Mouse (Mus musculus) neural tube, embryonic 11.5 days (tissue): Measurements from ENCODE around the gene Casd1. TPM values are rescaled to one million over a fixed set of nuclear protein-coding genes. Genes with fewer than 3 reads are reported as not detected.
"Not testable (repeated sequence)": the region's sequence is repeated elsewhere in the genome, so short reads cannot be mapped to it uniquely, and the experiment has no call there.

Experiments used
- ATAC-seq: fragments of 200-750 bp; cut with Nextera tagmentation; 2 replicates; pipeline ENCODE4 v1.8.0; 2017; ENCODE audit warnings: moderate number of reproducible peaks, mild to moderate bottlenecking, moderate TSS enrichment, moderate library complexity; ENCODE audit not compliant: insufficient read depth, low FRiP score, low TSS enrichment
- DNase-seq: peaks from one replicate; pipeline ENCODE4 v3.0.0-alpha.2; 2015; ENCODE audit warnings: low spot score
- H3K27ac ChIP-seq: fragments of 300-500 bp; sonication (generic); 2 replicates; pipeline ENCODE4 v1.5.1; 2014; ENCODE audit warnings: low read depth, mild to moderate bottlenecking, low read length
- H3K27me3 ChIP-seq: fragments of 300-500 bp; sonication (generic); 2 replicates; pipeline ENCODE4 v1.6.1; 2014; ENCODE audit warnings: mild to moderate bottlenecking, low read length, mixed read lengths; ENCODE audit not compliant: control insufficient read depth, insufficient read depth
- H3K36me3 ChIP-seq: fragments of 300-500 bp; sonication (generic); 2 replicates; pipeline ENCODE4 v1.6.1; 2014; ENCODE audit warnings: mild to moderate bottlenecking, low read length, moderate library complexity, mixed read lengths; ENCODE audit not compliant: control insufficient read depth, insufficient read depth
- H3K4me1 ChIP-seq: fragments of 300-500 bp; sonication (generic); 2 replicates; pipeline ENCODE4 v1.6.1; 2014; ENCODE audit warnings: low read length, mixed read lengths; ENCODE audit not compliant: control insufficient read depth, insufficient read depth
- H3K4me2 ChIP-seq: fragments of 300-500 bp; sonication (generic); 2 replicates; pipeline ENCODE4 v1.6.1; 2014; ENCODE audit warnings: low read depth, mild to moderate bottlenecking, moderate library complexity
- H3K4me3 ChIP-seq: fragments of 300-500 bp; sonication (generic); 2 replicates; pipeline ENCODE4 v1.5.1; 2014; ENCODE audit warnings: low read depth, low read length
- H3K9ac ChIP-seq: fragments of 300-500 bp; sonication (generic); 2 replicates; pipeline ENCODE4 v1.6.1; 2014; ENCODE audit warnings: mild to moderate bottlenecking, low read length
- H3K9me3 ChIP-seq: fragments of 300-500 bp; sonication (generic); 2 replicates; pipeline ENCODE4 v1.6.1; 2016; ENCODE audit warnings: low read length; ENCODE audit not compliant: control insufficient read depth
- WGBS: fragments of 180-500 bp; shearing (Covaris S2); extraction: QIAGEN DNeasy Blood & Tissue Kit; methylation state at CpG from one replicate; pipeline ENCODE4 v1.1.7; 2014; 5-methylcytosine and 5-hydroxymethylcytosine counted together
- polyA plus RNA-seq: library from polyadenylated mRNA; unstranded; fragments of >200 nt; fragmentation: Nextera tagmentation; extraction: Ambion mirVana; gene quantifications from 2 replicates; pipeline ENCODE4 v1.2.1, GENCODE M21; 2014

Casd1 gene
- polyA plus RNA-seq, 1 experiment from 2014 or later, result 52.9 TPM

DNA sequence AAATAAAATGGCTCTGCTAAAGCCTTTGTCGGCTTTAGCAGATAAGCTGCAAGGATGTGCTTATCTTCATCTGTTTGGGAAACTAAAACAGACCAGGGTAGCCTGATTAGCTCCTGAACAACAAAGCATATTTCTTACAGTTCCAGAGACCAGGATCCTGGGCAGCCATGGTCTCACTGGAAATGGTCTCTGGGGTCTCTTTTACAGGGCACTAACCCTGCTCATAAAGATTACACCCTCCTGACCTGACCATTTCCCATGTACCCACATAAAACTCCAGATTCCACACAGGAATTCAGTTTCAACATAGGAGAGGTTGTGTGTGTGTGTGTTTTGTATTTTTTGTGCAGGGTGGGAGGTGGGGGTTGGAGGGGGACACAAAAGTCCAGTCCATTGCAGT is 34.2 kb downstream of the Casd1 start:
- Histone ChIP-seq H3K27me3 (no peaks in the 10 kb centered on the region), H3K27ac (no peak overlapping the region), H3K4me3 (no peak overlapping the region), H3K36me3 (0 out of 2 replicates have a peak, but pooled peaks cover 2% of the 10 kb centered on the region), H3K9me3 (no peaks in the 10 kb centered on the region), H3K4me1 (no peaks in the 10 kb centered on the region), H3K4me2 (no peak overlapping the region), H3K9ac (no peak overlapping the region)
- no peak for ATAC-seq
- 79% methylated on average over 1 of the region's 1 CpGs for WGBS
- no peak for DNase-seq

DNA sequence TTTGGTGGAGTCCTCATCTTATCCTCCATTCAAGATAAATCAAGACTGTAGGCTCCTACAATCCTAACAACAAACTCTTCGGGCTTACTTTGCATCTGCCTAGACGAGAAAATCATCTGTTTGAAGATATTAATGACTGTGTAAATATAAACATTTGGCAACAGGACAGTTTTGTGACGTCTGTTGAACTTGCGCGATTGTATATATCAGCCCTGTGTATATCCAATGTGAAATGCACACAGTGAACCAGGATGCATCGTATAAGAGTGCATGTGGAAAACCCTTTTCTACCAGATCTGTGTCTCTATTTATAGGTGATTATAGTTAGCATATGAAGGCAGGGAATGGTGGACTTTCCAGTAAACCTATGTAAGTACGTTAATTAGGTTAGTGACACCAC is 41.4 kb downstream of the Casd1 start:
- 91% methylated on average over 7 of the region's 7 CpGs for WGBS
- Histone ChIP-seq H3K9ac (no peak overlapping the region), H3K27ac (no peak overlapping the region), H3K9me3 (no peaks in the 10 kb centered on the region), H3K36me3 (peaks cover 2% of the 10 kb centered on the region; the same call in 1 of the 2 replicates), H3K4me3 (no peak overlapping the region), H3K4me2 (no peak overlapping the region), H3K4me1 (no peaks in the 10 kb centered on the region), H3K27me3 (no peaks in the 10 kb centered on the region)
- no peak for DNase-seq
- ATAC-seq, result no peak

DNA sequence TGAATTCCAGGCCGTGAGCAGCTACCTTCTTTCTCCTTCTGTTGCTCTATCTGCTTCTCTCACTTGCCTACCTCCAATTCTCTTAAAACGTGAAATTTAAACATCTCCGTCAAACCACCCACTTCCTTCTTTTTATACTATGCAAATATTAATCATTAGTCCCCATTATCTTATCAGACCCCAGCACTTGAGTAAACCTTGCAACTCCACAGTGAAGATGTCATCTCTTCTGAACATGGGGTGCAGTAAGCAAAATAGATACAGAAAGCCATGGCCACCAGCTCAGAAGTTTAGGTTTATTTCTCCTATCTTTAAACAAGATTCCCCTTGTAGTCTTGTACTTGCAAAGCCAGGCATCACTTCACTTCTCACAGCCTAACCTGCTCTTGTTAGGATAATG is 46.7 kb downstream of the Casd1 start:
- Histone ChIP-seq H3K9me3 (no peaks in the 10 kb centered on the region), H3K4me1 (no peaks in the 10 kb centered on the region), H3K27me3 (no peaks in the 10 kb centered on the region), H3K9ac (no peak overlapping the region), H3K36me3 (no peaks in the 10 kb centered on the region), H3K4me3 (no peak overlapping the region), H3K27ac (no peak overlapping the region), H3K4me2 (no peak overlapping the region)
- DNase-seq (no peak), ATAC-seq (no peak)
- 81% methylated on average over 3 of the region's 3 CpGs for WGBS

DNA sequence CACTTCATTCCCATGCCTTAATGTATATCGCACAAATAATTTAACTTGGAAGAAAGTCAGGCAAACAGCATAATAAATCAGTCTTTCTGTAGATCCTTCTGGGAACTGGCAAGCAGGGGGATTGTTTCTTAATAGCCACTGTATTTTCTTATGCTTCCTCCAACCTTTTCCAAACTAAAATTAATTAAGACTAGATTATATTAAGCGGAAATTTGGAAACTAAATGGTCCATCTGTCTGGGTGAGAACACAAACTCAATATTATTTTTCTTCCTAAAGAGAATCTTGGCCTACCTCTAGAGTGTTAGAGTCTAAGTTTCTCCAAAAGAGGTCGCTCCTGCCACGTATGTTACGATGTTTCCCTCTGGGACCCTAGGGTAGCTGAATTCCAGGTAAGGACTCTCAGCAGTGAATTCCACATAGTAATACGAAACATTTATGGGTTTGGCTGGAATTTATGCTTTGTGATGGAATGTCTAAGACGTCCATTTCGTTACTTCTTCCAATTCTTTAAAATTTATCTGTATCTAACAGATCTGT is 52.0 kb downstream of the Casd1 start:
- H3K4me2 ChIP-seq, result no peak overlapping the region
- H3K4me1 ChIP-seq, result no peaks in the 10 kb centered on the region
- H3K9me3 ChIP-seq, result no peaks in the 10 kb centered on the region
- ATAC-seq (no peak), DNase-seq (no peak)
- WGBS, result 78% methylated on average over 8 of the region's 8 CpGs
- no peak overlapping the region for H3K27ac ChIP-seq
- no peak overlapping the region for H3K9ac ChIP-seq
- no peaks in the 10 kb centered on the region for H3K36me3 ChIP-seq
- H3K27me3 ChIP-seq, result no peaks in the 10 kb centered on the region
- no peak overlapping the region for H3K4me3 ChIP-seq

DNA sequence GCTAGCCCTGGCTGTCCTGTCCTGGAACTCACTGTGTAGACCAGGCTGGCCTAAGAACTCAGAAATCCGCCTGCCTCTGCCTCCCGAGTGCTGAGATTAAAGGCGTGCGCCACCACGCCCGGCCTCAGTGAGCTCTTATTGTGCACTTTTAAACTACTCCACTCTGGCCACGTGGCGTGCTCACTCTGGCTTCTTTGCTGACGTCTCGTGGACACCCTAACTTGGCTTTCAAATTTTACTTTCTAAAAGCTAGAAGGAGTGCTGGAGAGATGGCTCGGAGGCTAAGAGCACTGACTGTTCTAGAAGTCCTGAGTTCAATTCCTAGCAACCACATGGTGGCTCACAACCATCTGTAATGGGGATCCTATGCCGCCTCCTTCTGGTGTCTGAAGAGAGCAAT is 53.1 kb downstream of the Casd1 start:
- not testable (repeated sequence) for DNase-seq, H3K9me3 ChIP-seq, H3K4me3 ChIP-seq, ATAC-seq, H3K9ac ChIP-seq, H3K27ac ChIP-seq, H3K36me3 ChIP-seq, H3K27me3 ChIP-seq, H3K4me1 ChIP-seq, H3K4me2 ChIP-seq
- WGBS, result 96% methylated on average over 12 of the region's 12 CpGs

DNA sequence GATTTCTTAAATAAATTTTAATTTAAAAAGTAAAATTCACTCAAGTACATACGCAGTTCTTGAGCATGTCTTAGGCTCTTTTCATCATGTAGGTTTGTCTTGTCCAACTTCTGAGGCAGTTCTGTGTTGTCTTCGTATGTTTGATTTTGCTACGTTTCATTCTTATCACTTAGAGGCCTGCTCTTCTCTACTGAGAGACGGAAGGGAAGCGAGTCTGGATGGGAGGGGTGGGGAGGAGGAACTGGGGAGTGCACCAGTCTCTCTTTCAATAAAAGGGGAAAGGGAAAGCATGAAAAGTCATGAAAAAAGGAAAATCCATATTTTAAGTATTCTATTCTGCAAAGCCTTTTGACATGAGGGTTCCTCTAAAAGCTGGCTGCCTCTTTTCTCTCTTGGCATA is 54.8 kb downstream of the Casd1 start:
- Histone ChIP-seq H3K27me3 (no peaks in the 10 kb centered on the region), H3K4me3 (no peak overlapping the region), H3K36me3 (no peaks in the 10 kb centered on the region), H3K9ac (no peak overlapping the region), H3K9me3 (no peaks in the 10 kb centered on the region), H3K4me2 (no peak overlapping the region), H3K27ac (no peak overlapping the region), H3K4me1 (no peaks in the 10 kb centered on the region)
- ATAC-seq, result no peak
- WGBS, result 84% methylated on average over 5 of the region's 5 CpGs
- no peak for DNase-seq

DNA sequence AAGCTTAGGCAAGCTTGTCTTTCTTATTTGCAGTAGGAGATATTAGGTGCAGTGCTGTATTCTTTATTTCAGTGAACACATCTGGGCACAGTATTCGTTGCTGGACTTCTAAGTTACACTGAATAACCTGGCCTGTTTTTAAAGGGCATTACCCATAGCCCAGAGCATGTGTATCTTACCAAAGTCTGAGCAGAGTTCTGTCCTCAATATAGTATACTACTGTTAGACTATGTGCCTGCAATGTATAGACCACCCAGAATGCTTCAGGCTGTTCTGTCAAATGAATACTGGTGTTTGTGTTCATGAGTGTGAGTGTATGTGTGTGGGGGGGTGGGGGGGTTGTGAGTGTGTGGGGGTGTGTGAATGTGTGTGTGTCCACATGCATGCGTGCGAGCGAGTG is 55.3 kb downstream of the Casd1 start:
- 95% methylated on average over 4 of the region's 4 CpGs for WGBS
- no peak overlapping the region for H3K9ac ChIP-seq
- no peak overlapping the region for H3K4me3 ChIP-seq
- no peaks in the 10 kb centered on the region for H3K36me3 ChIP-seq
- no peaks in the 10 kb centered on the region for H3K4me1 ChIP-seq
- no peak for DNase-seq
- no peak overlapping the region for H3K4me2 ChIP-seq
- no peaks in the 10 kb centered on the region for H3K9me3 ChIP-seq
- H3K27ac ChIP-seq, result no peak overlapping the region
- ATAC-seq, result no peak
- H3K27me3 ChIP-seq, result no peaks in the 10 kb centered on the region

DNA sequence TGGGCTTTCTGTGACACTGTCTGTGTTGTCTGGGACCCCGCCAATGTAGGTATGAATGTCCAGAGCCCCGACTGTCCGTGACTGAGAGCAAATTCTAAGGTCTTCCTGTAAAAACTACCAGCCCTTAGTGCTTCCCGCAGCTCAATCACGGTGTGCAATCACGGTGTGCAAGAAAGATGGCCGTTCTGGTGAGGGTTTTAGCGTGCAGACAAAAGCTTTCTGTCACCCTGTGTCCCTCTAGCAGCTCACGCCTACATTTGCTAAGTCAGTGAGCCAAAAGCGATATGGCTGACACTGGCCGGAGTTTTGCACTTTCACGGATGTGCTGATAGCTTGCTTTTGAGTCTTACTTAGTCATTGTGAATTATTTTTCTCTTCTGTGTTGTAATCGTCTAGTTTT is 58.2 kb downstream of the Casd1 start:
- 85% methylated on average over 13 of the region's 13 CpGs for WGBS
- H3K9me3 ChIP-seq, result no peaks in the 10 kb centered on the region
- H3K27ac ChIP-seq, result no peak overlapping the region
- H3K4me1 ChIP-seq, result no peaks in the 10 kb centered on the region
- ATAC-seq (no peak), DNase-seq (no peak)
- no peaks in the 10 kb centered on the region for H3K27me3 ChIP-seq
- H3K4me2 ChIP-seq, result no peak overlapping the region
- no peak overlapping the region for H3K9ac ChIP-seq
- H3K36me3 ChIP-seq, result no peaks in the 10 kb centered on the region
- no peak overlapping the region for H3K4me3 ChIP-seq

DNA sequence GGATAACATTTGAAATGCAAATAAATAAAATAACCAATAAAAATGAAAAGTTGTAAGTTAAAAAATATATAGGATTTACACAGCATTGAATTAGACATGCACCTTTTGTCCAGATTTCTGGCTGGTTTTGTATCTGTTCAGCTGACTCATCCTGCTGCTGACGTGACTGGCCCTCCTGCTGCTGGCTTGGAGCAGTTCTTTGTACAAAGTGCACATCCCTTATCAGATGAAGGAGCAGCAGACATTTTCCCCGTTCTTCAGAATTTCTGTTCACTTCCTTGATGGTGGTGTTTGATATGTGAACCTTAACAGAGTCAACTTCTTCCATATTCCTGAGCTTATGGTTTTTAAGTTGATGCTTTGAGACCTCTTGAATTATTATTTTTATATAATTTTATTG is 62.9 kb downstream of the Casd1 start:
- no peak for ATAC-seq
- H3K4me2 ChIP-seq, result no peak overlapping the region
- no peak overlapping the region for H3K9ac ChIP-seq
- no peaks in the 10 kb centered on the region for H3K4me1 ChIP-seq
- no peaks in the 10 kb centered on the region for H3K9me3 ChIP-seq
- H3K27ac ChIP-seq, result no peak overlapping the region
- no peaks in the 10 kb centered on the region for H3K36me3 ChIP-seq
- H3K27me3 ChIP-seq, result no peaks in the 10 kb centered on the region
- no peak for DNase-seq
- H3K4me3 ChIP-seq, result no peak overlapping the region
- 75% methylated on average over 2 of the region's 2 CpGs for WGBS
